Mouse (Mus musculus) embryonic facial prominence, embryonic 14.5 days (tissue): ENCODE data around the gene Baz2b. TPM values are rescaled to one million over a fixed set of nuclear protein-coding genes. Genes with fewer than 3 reads are reported as not detected.
A peak's percentile ranks its signal among the peaks of the same experiment; 100 is the strongest.
"Not testable (repeated sequence)": the region's sequence is repeated elsewhere in the genome, so short reads cannot be mapped to it uniquely, and the experiment has no call there.

Experiments used
- ATAC-seq: fragments of 200-750 bp; cut with Nextera tagmentation; 2 replicates; pipeline ENCODE4 v1.8.0; 2017; ENCODE audit warnings: low read depth, moderate number of reproducible peaks, moderate TSS enrichment
- DNase-seq: peaks from one replicate; pipeline ENCODE4 v3.0.0-alpha.2; 2015; ENCODE audit warnings: low spot score
- H3K27ac ChIP-seq: fragments of 300-500 bp; sonication (generic); replicated peaks from 2 replicates; pipeline ENCODE4 v1.5.1; 2014; ENCODE audit warnings: low read depth, mild to moderate bottlenecking, low read length, moderate library complexity
- H3K27me3 ChIP-seq: fragments of 300-500 bp; sonication (generic); replicated peaks from 2 replicates; pipeline ENCODE4 v1.6.1; 2014; ENCODE audit warnings: low read length; ENCODE audit not compliant: control insufficient read depth, insufficient read depth
- H3K36me3 ChIP-seq: fragments of 300-500 bp; sonication (generic); 2 replicates; pipeline ENCODE4 v1.6.1; 2014; ENCODE audit warnings: low read length, mixed read lengths; ENCODE audit not compliant: control insufficient read depth, insufficient read depth
- H3K4me1 ChIP-seq: fragments of 300-500 bp; sonication (generic); 2 replicates; pipeline ENCODE4 v1.6.1; 2014; ENCODE audit warnings: antibody characterized with exemption, low read length; ENCODE audit not compliant: control insufficient read depth, insufficient read depth
- H3K4me2 ChIP-seq: fragments of 300-500 bp; sonication (generic); 2 replicates; pipeline ENCODE4 v1.6.1; 2014; ENCODE audit warnings: low read depth, mild to moderate bottlenecking, low read length, moderate library complexity, mixed read lengths
- H3K4me3 ChIP-seq: fragments of 300-500 bp; sonication (generic); 2 replicates; pipeline ENCODE4 v1.5.1; 2014; ENCODE audit warnings: low read depth, mild to moderate bottlenecking, low read length
- H3K9ac ChIP-seq: fragments of 300-500 bp; sonication (generic); 2 replicates; pipeline ENCODE4 v1.6.1; 2014; ENCODE audit warnings: low read depth, mild to moderate bottlenecking, low read length, moderate library complexity, mixed read lengths
- H3K9me3 ChIP-seq: fragments of 300-500 bp; sonication (generic); 2 replicates; pipeline ENCODE4 v1.6.1; 2016; ENCODE audit warnings: low read length; ENCODE audit not compliant: control insufficient read depth
- WGBS: fragments of 180-500 bp; shearing (Covaris S2); extraction: QIAGEN DNeasy Blood & Tissue Kit; methylation state at CpG from one replicate; pipeline ENCODE4 v1.1.7; 2014; 5-methylcytosine and 5-hydroxymethylcytosine counted together
- polyA plus RNA-seq: library from polyadenylated mRNA; unstranded; fragments of >200 nt; fragmentation: Nextera tagmentation; extraction: Ambion mirVana; gene quantifications from 2 replicates; pipeline ENCODE4 v1.2.1, GENCODE M21; 2014

The Baz2b gene
- polyA plus RNA-seq, 1 experiment from 2014 or later = 44.1 TPM

GRCm38 (mm10) chr2:60134958-60135357, 74.7 kb downstream of the Baz2b start:
- peaks cover 18% of the 10 kb centered on the region; the same call in 1 of the 2 replicates for H3K4me1 ChIP-seq
- H3K4me3 ChIP-seq, H3K27ac ChIP-seq, H3K9ac ChIP-seq, H3K4me2 ChIP-seq, H3K9me3 ChIP-seq, H3K27me3 ChIP-seq, ATAC-seq, H3K36me3 ChIP-seq, DNase-seq: not testable (repeated sequence)
- 90% methylated on average over 7 of the region's 7 CpGs for WGBS

GRCm38 (mm10) chr2:60133072-60133471, 76.6 kb downstream of the Baz2b start:
- Histone ChIP-seq H3K9ac (no peak overlapping the region), H3K4me2 (no peak overlapping the region), H3K4me3 (no peak overlapping the region), H3K27ac (peak overlapping the region; percentile 16; the same call in 1 of the 2 replicates), H3K9me3 (no peaks in the 10 kb centered on the region), H3K36me3 (no peaks in the 10 kb centered on the region), H3K27me3 (no peaks in the 10 kb centered on the region), H3K4me1 (peaks cover 18% of the 10 kb centered on the region; the same call in 1 of the 2 replicates)
- no peak for DNase-seq
- WGBS = 47% methylated on average over 2 of the region's 2 CpGs
- ATAC-seq = peak; percentile 23; the same call in 1 of the 2 replicates

GRCm38 (mm10) chr2:60132269-60133042, 77.2 kb downstream of the Baz2b start:
- H3K36me3 ChIP-seq = no peaks in the 10 kb centered on the region
- H3K27ac ChIP-seq = peak overlapping the region; percentile 16; the same call in 1 of the 2 replicates
- peak; percentile 82 for ATAC-seq
- H3K4me2 ChIP-seq = no peak overlapping the region
- H3K9me3 ChIP-seq = no peaks in the 10 kb centered on the region
- DNase-seq = peak; percentile 81
- H3K27me3 ChIP-seq = no peaks in the 10 kb centered on the region
- H3K4me3 ChIP-seq = no peak overlapping the region
- H3K4me1 ChIP-seq = peaks cover 18% of the 10 kb centered on the region; the same call in 1 of the 2 replicates
- H3K9ac ChIP-seq = no peak overlapping the region
- 32% methylated on average over 10 of the region's 10 CpGs for WGBS

GRCm38 (mm10) chr2:60128631-60129030, 81.0 kb downstream of the Baz2b start:
- Histone ChIP-seq H3K27ac (no peak overlapping the region), H3K4me1 (peaks cover 23% of the 10 kb centered on the region), H3K4me2 (no peak overlapping the region), H3K9me3 (no peaks in the 10 kb centered on the region), H3K27me3 (no peaks in the 10 kb centered on the region), H3K9ac (no peak overlapping the region), H3K36me3 (no peaks in the 10 kb centered on the region), H3K4me3 (no peak overlapping the region)
- ATAC-seq (no peak), DNase-seq (no peak)
- 87% methylated on average over 7 of the region's 7 CpGs for WGBS

GRCm38 (mm10) chr2:60126831-60127230, 82.8 kb downstream of the Baz2b start:
- Histone ChIP-seq H3K4me1 (peaks cover 18% of the 10 kb centered on the region), H3K4me2 (peak overlapping the region; percentile 68), H3K9ac (0 out of 2 replicates have a peak overlapping the region, but pooled peaks have one; percentile 8), H3K27me3 (no peaks in the 10 kb centered on the region), H3K36me3 (no peaks in the 10 kb centered on the region), H3K9me3 (no peaks in the 10 kb centered on the region), H3K4me3 (peak overlapping the region; percentile 86), H3K27ac (peak overlapping the region; percentile 33; the same call in 1 of the 2 replicates)
- peak; percentile 87 for DNase-seq
- ATAC-seq = peak; percentile 41
- WGBS = 18% methylated on average over 7 of the region's 7 CpGs

- peaks cover 19% of the 10 kb centered on the region; the same call in 1 of the 2 replicates for H3K4me1 ChIP-seq
- H3K27me3 ChIP-seq = no peaks in the 10 kb centered on the region
- no peak for ATAC-seq
- peak overlapping the region; percentile 86 for H3K4me3 ChIP-seq
- H3K9ac ChIP-seq = peak overlapping the region; percentile 100
- H3K9me3 ChIP-seq = no peaks in the 10 kb centered on the region
- H3K4me2 ChIP-seq = peak overlapping the region; percentile 68
- H3K36me3 ChIP-seq = no peaks in the 10 kb centered on the region
- 6% methylated on average over 8 of the region's 8 CpGs for WGBS
- no peak for DNase-seq
- H3K27ac ChIP-seq = peak overlapping the region; percentile 100; the same call in 1 of the 2 replicates
These were observed 83.3 kb downstream of the Baz2b start for GRCm38 (mm10) chr2:60126292-60126691.

GRCm38 (mm10) chr2:60125049-60126004, 84.3 kb downstream of the Baz2b start:
- 0% methylated on average over 31 of the region's 83 CpGs for WGBS
- H3K4me2 ChIP-seq = peak overlapping the region; percentile 68
- peak; percentile 89 for DNase-seq
- H3K4me3 ChIP-seq = peak overlapping the region; percentile 86
- H3K9me3 ChIP-seq = no peaks in the 10 kb centered on the region
- H3K36me3 ChIP-seq = no peaks in the 10 kb centered on the region
- H3K9ac ChIP-seq = peak overlapping the region; percentile 100
- H3K4me1 ChIP-seq = peaks cover 20% of the 10 kb centered on the region; the same call in 1 of the 2 replicates
- no peaks in the 10 kb centered on the region for H3K27me3 ChIP-seq
- peak overlapping the region; percentile 100 for H3K27ac ChIP-seq
- ATAC-seq = peak; percentile 64

GRCm38 (mm10) chr2:60124648-60125048, 85.0 kb downstream of the Baz2b start:
- peak; percentile 68 for DNase-seq
- H3K9me3 ChIP-seq = no peaks in the 10 kb centered on the region

More at GRCm38 (mm10) chr2:60124648-60125048, 85.0 kb downstream of the Baz2b start:
- H3K4me3 ChIP-seq = peak overlapping the region; percentile 86
- H3K4me1 ChIP-seq = peaks cover 20% of the 10 kb centered on the region; the same call in 1 of the 2 replicates
- no peaks in the 10 kb centered on the region for H3K27me3 ChIP-seq
- H3K9ac ChIP-seq = peak overlapping the region; percentile 100
- peak overlapping the region; percentile 100 for H3K27ac ChIP-seq
- peak overlapping the region; percentile 68 for H3K4me2 ChIP-seq
- ATAC-seq = peak; percentile 60
- no peaks in the 10 kb centered on the region for H3K36me3 ChIP-seq
- WGBS = 0% methylated on average over 8 of the region's 47 CpGs
